Mouse (Mus musculus): Measurements from ENCODE around the gene Tubgcp5.
"Not testable (repeated sequence)": the region's sequence is repeated elsewhere in the genome, so short reads cannot be mapped to it uniquely, and the experiment has no call there.

The Tubgcp5 gene

GRCm38 (mm10) chr7:55793952-55794603 is at the start of gene Tubgcp5:
Gene Tubgcp5 (plus strand): TSS chr7:55794154.
- peak; percentile 97 to 98 for DNase-seq (ENCODE audit: low spot score in 2 of 2)

GRCm38 (mm10) chr7:55744566-55745220 is 49.3 kb upstream of the Tubgcp5 start:
- DNase-seq (ENCODE audit: low spot score in 2 of 2) = peak; percentile 52 to 60

- no peak for DNase-seq (ENCODE audit: low spot score in 2 of 2)
Measured at GRCm38 (mm10) chr7:55750841-55751240, 43.1 kb upstream of the Tubgcp5 start.

- no peak for DNase-seq (ENCODE audit: low spot score in 2 of 2)
Measured at GRCm38 (mm10) chr7:55759346-55759745, 34.6 kb upstream of the Tubgcp5 start.

- no peak for DNase-seq (ENCODE audit: low spot score in 2 of 2)
Measured at GRCm38 (mm10) chr7:55767926-55768325, 26.0 kb upstream of the Tubgcp5 start, which contains the start of gene Siglech. Gene Siglech (plus strand): TSS chr7:55768178.

- no peak for DNase-seq (ENCODE audit: low spot score in 2 of 2)
Measured at GRCm38 (mm10) chr7:55780011-55780410, 13.9 kb upstream of the Tubgcp5 start.

- no peak for DNase-seq (ENCODE audit: low spot score in 2 of 2)
Measured at GRCm38 (mm10) chr7:55782493-55782892, 11.5 kb upstream of the Tubgcp5 start.

- no peak for DNase-seq (ENCODE audit: low spot score in 2 of 2)
Measured at GRCm38 (mm10) chr7:55784580-55784979, 9.4 kb upstream of the Tubgcp5 start.

GRCm38 (mm10) chr7:55790586-55790985 is 3.4 kb upstream of the Tubgcp5 start:
- DNase-seq (ENCODE audit: low spot score in 2 of 2) = not testable (repeated sequence)

GRCm38 (mm10) chr7:55792280-55792679 is 1.7 kb upstream of the Tubgcp5 start:
- peak; percentile 24 to 32 for DNase-seq (ENCODE audit: low spot score in 2 of 2)

- DNase-seq (ENCODE audit: low spot score in 2 of 2) = no peak
Measured at GRCm38 (mm10) chr7:55793236-55793951, 560 bp upstream of the Tubgcp5 start.

- DNase-seq (ENCODE audit: low spot score in 2 of 2) = no peak
Measured at GRCm38 (mm10) chr7:55799981-55800380, 6.0 kb downstream of the Tubgcp5 start.

GRCm38 (mm10) chr7:55809967-55810366 is 16.0 kb downstream of the Tubgcp5 start:
- no peak for DNase-seq (ENCODE audit: low spot score in 2 of 2)

GRCm38 (mm10) chr7:55824468-55824867 is 30.5 kb downstream of the Tubgcp5 start:
- DNase-seq (ENCODE audit: low spot score in 2 of 2) = no peak

GRCm38 (mm10) chr7:55827551-55827950 is 33.6 kb downstream of the Tubgcp5 start:
- DNase-seq (ENCODE audit: low spot score in 2 of 2) = no peak

- no peak for DNase-seq (ENCODE audit: low spot score in 2 of 2)
Measured at GRCm38 (mm10) chr7:55836877-55837276, 42.9 kb downstream of the Tubgcp5 start.

GRCm38 (mm10) chr7:55841445-55841844 is 47.5 kb downstream of the Tubgcp5 start, which contains the start of gene Cyfip1:
Gene Cyfip1 (plus strand): TSS chr7:55841745.
- no peak for DNase-seq (ENCODE audit: low spot score in 2 of 2)

- DNase-seq (ENCODE audit: low spot score in 2 of 2) = peak; percentile 85 to 88
Measured at GRCm38 (mm10) chr7:55841977-55842503, 48.1 kb downstream of the Tubgcp5 start.

GRCm38 (mm10) chr7:55842504-55843152 is 48.7 kb downstream of the Tubgcp5 start:
- DNase-seq (ENCODE audit: low spot score in 2 of 2) = peak; percentile 51 to 52

- DNase-seq (ENCODE audit: low spot score in 2 of 2) = no peak
Measured at GRCm38 (mm10) chr7:55846606-55847312, 52.8 kb downstream of the Tubgcp5 start.

- DNase-seq (ENCODE audit: low spot score in 2 of 2) = peak; percentile 79 to 81
Measured at GRCm38 (mm10) chr7:55849948-55850571, 56.1 kb downstream of the Tubgcp5 start.

Data from right cerebral cortex, adult 2 months (tissue).